Mouse (Mus musculus) c-Kit-positive CD71-negative TER-119-negative erythroid progenitor cells, embryonic 14.5 days (primary cell): ENCODE measurements around the gene Kpnb1.
A peak's percentile ranks its signal among the peaks of the same experiment; 100 is the strongest.

Source experiments
- DNase-seq: peaks from one replicate; pipeline ENCODE4 v3.0.0-alpha.2; 2013; ENCODE audit warnings: low read depth

Kpnb1 gene

GRCm38 (mm10) chr11:97185704-97186614 is 1.7 kb downstream of the Kpnb1 start:
- no peak for DNase-seq

GRCm38 (mm10) chr11:97184875-97185274 is 2.8 kb downstream of the Kpnb1 start:
- DNase-seq = no peak

GRCm38 (mm10) chr11:97182446-97182845 is 5.2 kb downstream of the Kpnb1 start:
- DNase-seq = no peak

GRCm38 (mm10) chr11:97181061-97181460 is 6.6 kb downstream of the Kpnb1 start:
- no peak for DNase-seq

GRCm38 (mm10) chr11:97178198-97178597 is 9.5 kb downstream of the Kpnb1 start:
- DNase-seq = no peak

GRCm38 (mm10) chr11:97176851-97177250 is 10.8 kb downstream of the Kpnb1 start:
- no peak for DNase-seq

GRCm38 (mm10) chr11:97175499-97175898 is 12.2 kb downstream of the Kpnb1 start:
- no peak for DNase-seq

GRCm38 (mm10) chr11:97160341-97160740 is 27.3 kb downstream of the Kpnb1 start:
- no peak for DNase-seq

GRCm38 (mm10) chr11:97156999-97157398 is 30.7 kb downstream of the Kpnb1 start:
- no peak for DNase-seq

- DNase-seq = no peak
Observed at GRCm38 (mm10) chr11:97152662-97153287, 34.9 kb downstream of the Kpnb1 start.

- DNase-seq = no peak
Observed at GRCm38 (mm10) chr11:97152023-97152426, 35.7 kb downstream of the Kpnb1 start.

- DNase-seq = no peak
Observed at GRCm38 (mm10) chr11:97151343-97151801, 36.3 kb downstream of the Kpnb1 start, which contains the start of gene Tbkbp1. Gene Tbkbp1, minus strand, starts transcription at chr11:97151495.

- DNase-seq = no peak
Observed at GRCm38 (mm10) chr11:97150411-97151330, 37.0 kb downstream of the Kpnb1 start.

- no peak for DNase-seq
Observed at GRCm38 (mm10) chr11:97149995-97150410, 37.7 kb downstream of the Kpnb1 start.

- DNase-seq = no peak
Observed at GRCm38 (mm10) chr11:97149026-97149425, 38.7 kb downstream of the Kpnb1 start.

- no peak for DNase-seq
Observed at GRCm38 (mm10) chr11:97148591-97148990, 39.1 kb downstream of the Kpnb1 start.

- DNase-seq = no peak
Observed at GRCm38 (mm10) chr11:97147333-97147732, 40.3 kb downstream of the Kpnb1 start.

- peak; percentile 63 for DNase-seq
Observed at GRCm38 (mm10) chr11:97146724-97147123, 41.0 kb downstream of the Kpnb1 start.

- no peak for DNase-seq
Observed at GRCm38 (mm10) chr11:97145951-97146350, 41.7 kb downstream of the Kpnb1 start.

- no peak for DNase-seq
Observed at GRCm38 (mm10) chr11:97145320-97145719, 42.4 kb downstream of the Kpnb1 start.

GRCm38 (mm10) chr11:97143196-97143900 is 44.3 kb downstream of the Kpnb1 start:
- DNase-seq = no peak
